Mouse (Mus musculus): ENCODE measurements around the gene Ino80b. TPM values are rescaled to one million over a fixed set of nuclear protein-coding genes. Genes with fewer than 3 reads are reported as not detected.

The Ino80b gene
- polyA plus RNA-seq, 1 experiment, result 26.4 TPM

DNA sequence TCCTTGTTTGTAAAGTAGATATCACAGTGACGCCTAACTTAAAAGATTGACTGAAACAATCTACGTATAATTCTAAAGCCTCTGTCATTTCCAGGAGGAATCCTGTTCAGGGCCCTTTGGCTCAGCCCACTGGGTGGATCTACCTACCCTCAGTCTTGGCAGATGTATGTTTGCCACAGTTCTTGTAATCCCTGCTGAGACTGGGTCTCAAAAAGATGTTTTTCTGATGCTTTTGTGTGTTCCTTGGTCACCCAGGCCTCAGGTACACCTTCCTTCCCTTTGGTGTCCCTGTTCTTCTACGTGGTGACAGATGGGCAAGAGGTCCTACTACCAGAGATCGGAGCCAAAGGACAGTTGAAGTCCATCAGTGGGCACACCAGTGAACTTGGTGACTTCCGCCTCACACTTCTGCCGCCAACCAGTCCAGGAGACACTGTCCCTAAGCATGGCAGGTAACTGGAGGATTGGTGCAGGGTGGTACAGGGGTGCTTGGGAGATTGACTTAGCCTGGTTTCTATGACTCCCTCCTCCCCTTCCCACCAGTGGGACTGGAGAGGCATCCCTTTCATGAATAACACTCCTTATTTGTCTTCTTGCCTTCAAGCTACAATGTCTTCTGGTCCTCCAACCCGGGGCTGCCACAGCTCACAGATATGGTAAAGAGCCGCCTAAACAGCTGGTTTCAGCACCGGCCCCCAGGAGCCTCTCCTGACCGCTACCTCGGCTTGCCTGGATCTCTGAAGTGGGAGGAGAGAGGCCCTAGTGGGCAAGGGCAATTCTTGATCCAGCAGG, 8.7 kb downstream of the Ino80b start:
- H3K9me3 ChIP-seq (ENCODE audit: control insufficient read depth, low read length), result no peaks in the 10 kb centered on the region
- peaks cover 56% of the 10 kb centered on the region for H3K36me3 ChIP-seq (ENCODE audit: control insufficient read depth)
- TF ChIP-seq GATA1 (IDR thresholded peaks at IDR 0.05; ENCODE audit: low read length) (no peak), TAL1 (IDR thresholded peaks at IDR 0.05; ENCODE audit: low read length) (no peak)
- no peaks in the 10 kb centered on the region for H3K27me3 ChIP-seq (ENCODE audit: control insufficient read depth)
- peak overlapping the region; percentile 93 for H3K4me3 ChIP-seq (replicated peaks)
- peaks cover 82% of the 10 kb centered on the region for H3K4me1 ChIP-seq (ENCODE audit: control insufficient read depth)

DNA sequence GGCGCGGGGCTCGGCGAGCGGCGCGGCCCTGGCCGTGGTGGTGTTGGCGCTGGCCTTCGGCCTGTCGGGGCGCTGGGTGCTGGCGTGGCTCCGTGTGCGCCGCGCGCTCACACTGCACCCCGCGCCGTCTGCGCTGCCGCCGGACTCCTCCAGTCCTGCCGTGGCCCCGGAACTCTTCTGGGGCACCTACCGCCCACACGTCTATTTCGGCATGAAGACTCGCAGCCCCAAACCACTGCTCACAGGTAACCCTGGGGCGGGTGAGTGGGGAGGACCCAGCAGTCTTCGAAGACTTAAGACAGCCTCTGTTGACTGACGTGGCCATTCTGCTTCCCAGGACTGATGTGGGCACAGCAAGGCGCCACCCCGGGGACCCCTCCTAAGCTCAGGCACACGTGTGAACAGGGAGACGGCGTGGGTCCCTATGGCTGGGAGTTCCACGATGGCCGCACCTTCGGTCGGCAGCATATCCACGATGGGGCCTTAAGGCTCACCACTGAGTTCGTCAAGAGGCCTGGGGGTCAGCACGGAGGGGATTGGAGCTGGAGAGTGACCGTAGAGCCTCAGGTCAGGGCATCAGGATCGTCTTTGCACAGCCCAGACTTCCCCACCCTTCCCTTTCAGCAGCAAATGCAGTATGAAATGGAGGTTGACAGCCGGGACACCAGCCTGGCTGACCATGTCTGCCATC, 9.4 kb downstream of the Ino80b start:
- H3K4me1 ChIP-seq (ENCODE audit: control insufficient read depth), result peaks cover 86% of the 10 kb centered on the region
- no peaks in the 10 kb centered on the region for H3K27me3 ChIP-seq (ENCODE audit: control insufficient read depth)
- peaks cover 63% of the 10 kb centered on the region for H3K36me3 ChIP-seq (ENCODE audit: control insufficient read depth)
- H3K9me3 ChIP-seq (ENCODE audit: control insufficient read depth, low read length), result no peaks in the 10 kb centered on the region
- peak overlapping the region; percentile 93 for H3K4me3 ChIP-seq (replicated peaks)
- TF ChIP-seq GATA1 (IDR thresholded peaks at IDR 0.05; ENCODE audit: low read length), result no peak
- TF ChIP-seq TAL1 (IDR thresholded peaks at IDR 0.05; ENCODE audit: low read length), result no peak

DNA sequence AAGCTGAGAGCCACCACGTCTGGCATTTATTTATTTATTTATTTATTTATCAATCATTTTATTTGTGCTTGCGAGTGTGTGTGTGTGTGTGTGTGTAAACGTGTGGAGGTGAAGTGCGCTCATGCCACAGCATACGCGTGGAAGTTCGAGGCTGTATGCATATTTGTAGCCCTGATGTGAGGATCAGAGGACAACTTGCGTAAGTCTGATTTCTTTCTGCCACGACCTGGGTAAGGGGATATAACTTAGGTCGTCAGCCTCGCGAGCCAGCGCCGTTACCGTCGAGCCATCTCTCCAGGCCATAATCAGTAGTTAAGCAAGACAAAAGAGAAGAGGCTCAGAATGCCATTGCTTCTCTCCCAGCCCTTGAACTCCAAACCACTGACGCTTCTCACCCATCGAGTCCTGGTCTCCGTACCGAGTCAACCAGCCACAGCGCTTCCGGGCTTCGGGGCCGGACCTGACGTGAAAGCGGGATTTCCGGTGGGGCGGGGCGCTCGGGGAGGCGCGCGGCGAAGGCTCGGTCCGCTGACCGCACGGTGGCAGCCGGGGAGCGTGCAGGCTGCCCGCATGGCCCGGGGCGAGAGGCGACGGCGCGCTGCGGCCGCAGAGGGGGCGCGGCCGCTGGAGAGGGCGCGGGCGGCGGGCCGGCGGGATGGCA, 10.1 kb downstream of the Ino80b start, which contains the start of gene Mogs:
Gene Mogs, plus strand, starts transcription at position 486 of the 661 bp plus-strand sequence.
- peak within 1 kb of the TSS; percentile 93 for H3K4me3 ChIP-seq (replicated peaks)
- TF ChIP-seq GATA1 (IDR thresholded peaks at IDR 0.05; ENCODE audit: low read length) (no peak), TAL1 (IDR thresholded peaks at IDR 0.05; ENCODE audit: low read length) (no peak)
- H3K9me3 ChIP-seq (ENCODE audit: control insufficient read depth, low read length), result no peaks in the 10 kb centered on the region
- peaks cover 69% of the 10 kb centered on the region for H3K36me3 ChIP-seq (ENCODE audit: control insufficient read depth)
- H3K4me1 ChIP-seq (ENCODE audit: control insufficient read depth), result peaks cover 86% of the 10 kb centered on the region
- H3K27me3 ChIP-seq (ENCODE audit: control insufficient read depth), result no peaks in the 10 kb centered on the region

DNA sequence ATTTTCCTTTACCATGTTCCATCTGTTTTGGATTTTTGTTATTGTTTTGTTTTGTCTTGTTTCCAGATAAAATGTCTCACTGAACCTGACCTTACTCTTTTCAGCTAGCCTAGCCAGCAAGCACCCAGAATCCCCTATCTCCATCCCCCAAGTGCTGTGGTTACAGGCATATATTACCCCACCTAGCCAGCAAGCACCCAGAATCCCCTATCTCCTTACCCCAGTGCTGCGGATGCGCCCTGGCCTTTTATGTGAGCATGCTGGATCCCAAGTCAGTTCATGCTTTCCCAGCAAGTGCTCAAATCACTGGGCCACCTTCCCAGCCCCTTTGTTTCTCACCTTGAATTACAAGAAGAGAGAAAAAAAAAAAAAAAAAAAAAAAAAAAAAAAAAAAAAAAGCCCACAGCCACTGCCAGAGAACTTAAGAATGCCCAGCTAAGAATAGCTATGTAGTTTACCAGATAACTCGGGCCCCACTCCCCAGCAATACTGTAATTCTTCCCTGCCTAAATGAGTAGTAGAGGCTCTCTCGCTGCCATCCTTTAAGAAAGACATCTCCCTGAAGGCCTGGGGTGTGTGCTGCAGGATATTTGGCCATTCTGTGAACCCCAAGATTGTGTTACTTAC, 13.6 kb downstream of the Ino80b start:
- Histone ChIP-seq H3K4me3 (replicated peaks) (no peak overlapping the region), H3K4me1 (ENCODE audit: control insufficient read depth) (peaks cover 77% of the 10 kb centered on the region), H3K9me3 (ENCODE audit: control insufficient read depth, low read length) (no peaks in the 10 kb centered on the region), H3K27me3 (ENCODE audit: control insufficient read depth) (no peaks in the 10 kb centered on the region), H3K36me3 (ENCODE audit: control insufficient read depth) (peaks cover 52% of the 10 kb centered on the region)
- TF ChIP-seq GATA1 (IDR thresholded peaks at IDR 0.05; ENCODE audit: low read length) (no peak), TAL1 (IDR thresholded peaks at IDR 0.05; ENCODE audit: low read length) (no peak)

DNA sequence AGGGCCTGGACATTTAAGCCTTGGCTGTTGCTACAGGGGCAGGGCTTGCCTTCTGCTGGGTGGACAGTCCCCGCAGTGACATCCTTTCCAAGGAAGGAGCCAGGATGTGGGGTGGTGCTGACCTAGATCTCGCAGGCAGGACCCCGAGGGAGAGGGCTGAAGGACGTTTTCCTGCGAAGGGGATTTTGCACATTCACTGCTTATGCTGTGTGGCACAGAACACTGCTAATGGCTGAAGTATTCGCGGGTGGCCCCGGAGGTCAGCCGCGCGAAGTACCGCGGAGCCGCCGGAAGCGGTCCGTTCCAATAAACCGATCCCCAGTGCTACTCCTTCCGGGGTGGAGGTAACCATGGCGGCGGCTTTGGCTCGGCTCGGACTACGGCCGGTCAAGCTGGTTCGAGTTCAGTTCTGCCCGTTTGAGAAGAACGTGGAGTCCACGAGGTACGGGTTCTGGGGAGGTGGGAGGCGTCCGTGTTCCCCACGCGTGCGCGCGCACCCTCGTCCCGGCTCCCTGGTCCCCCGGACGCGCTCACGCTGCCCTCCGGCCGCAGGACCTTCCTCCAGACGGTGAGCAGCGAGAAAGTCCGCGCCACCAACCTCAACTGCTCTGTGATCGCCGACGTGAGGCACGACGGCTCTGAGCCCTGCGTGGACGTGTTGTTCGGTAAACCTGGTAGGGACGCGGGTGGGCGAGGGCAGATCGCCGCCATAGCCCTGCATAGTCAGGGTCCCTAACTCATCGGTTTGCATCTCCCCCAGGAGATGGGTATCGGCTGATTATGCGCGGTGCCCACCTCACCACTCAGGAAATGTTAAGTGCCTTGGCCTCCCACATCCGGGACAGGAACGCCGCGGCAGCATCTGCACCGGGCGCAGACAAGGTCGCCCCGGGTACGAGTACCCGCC, 16.2 kb downstream of the Ino80b start, which contains the start of gene Mrpl53:
Gene Mrpl53, plus strand, starts transcription at position 279 of the 907 bp plus-strand sequence.
- peak within 1 kb of the TSS; percentile 68 for H3K4me3 ChIP-seq (replicated peaks)
- no peaks in the 10 kb centered on the region for H3K9me3 ChIP-seq (ENCODE audit: control insufficient read depth, low read length)
- H3K27me3 ChIP-seq (ENCODE audit: control insufficient read depth), result no peaks in the 10 kb centered on the region
- peaks cover 53% of the 10 kb centered on the region for H3K4me1 ChIP-seq (ENCODE audit: control insufficient read depth)
- no peak for TF ChIP-seq GATA1 (IDR thresholded peaks at IDR 0.05; ENCODE audit: low read length)
- TF ChIP-seq TAL1 (IDR thresholded peaks at IDR 0.05; ENCODE audit: low read length), result no peak
- peaks cover 70% of the 10 kb centered on the region for H3K36me3 ChIP-seq (ENCODE audit: control insufficient read depth)

DNA sequence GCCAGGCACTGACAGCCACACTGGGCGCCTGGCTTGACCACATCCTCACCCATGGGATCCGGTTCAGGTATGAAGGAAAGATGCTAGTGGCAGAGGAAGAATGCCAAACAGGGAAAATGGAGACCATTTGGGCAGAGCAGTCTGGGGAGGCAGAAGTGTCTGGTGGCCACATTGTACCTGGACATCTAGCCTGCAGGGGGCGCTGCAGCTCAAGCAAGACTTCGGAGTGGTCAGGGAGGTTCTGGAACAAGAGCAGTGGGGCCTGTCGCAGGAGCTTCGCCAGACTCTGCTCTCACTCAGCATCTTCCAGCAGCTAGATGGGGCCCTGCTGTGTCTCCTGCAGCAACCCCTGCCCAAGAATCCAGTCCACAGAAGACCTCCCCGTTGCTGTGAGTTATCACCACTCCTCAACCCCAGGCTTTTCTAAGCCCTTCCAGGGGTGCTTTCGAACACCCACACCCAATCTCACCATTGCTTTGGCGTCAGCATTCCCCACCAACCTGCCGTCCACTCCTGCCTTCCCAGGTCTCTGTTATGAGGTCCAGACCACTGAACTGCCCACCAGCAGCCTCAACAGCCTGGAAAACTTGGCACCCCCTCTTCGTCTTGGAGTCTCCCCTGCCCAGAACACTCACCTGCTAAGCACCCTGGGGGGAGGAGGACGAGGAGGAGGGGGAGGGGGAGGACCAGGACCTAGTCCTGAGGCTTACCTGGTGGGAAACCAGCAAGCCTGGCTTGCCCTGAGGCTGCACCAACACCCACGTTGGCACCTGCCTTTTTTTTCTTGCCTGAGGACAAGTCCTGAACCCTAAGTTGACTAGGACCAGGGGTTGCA, 17.4 kb downstream of the Ino80b start:
- Histone ChIP-seq H3K27me3 (ENCODE audit: control insufficient read depth) (no peaks in the 10 kb centered on the region), H3K9me3 (ENCODE audit: control insufficient read depth, low read length) (no peaks in the 10 kb centered on the region), H3K36me3 (ENCODE audit: control insufficient read depth) (peaks cover 72% of the 10 kb centered on the region), H3K4me1 (ENCODE audit: control insufficient read depth) (peaks cover 56% of the 10 kb centered on the region), H3K4me3 (replicated peaks) (peak overlapping the region; percentile 68)
- no peak for TF ChIP-seq TAL1 (IDR thresholded peaks at IDR 0.05; ENCODE audit: low read length)
- no peak for TF ChIP-seq GATA1 (IDR thresholded peaks at IDR 0.05; ENCODE audit: low read length)

DNA sequence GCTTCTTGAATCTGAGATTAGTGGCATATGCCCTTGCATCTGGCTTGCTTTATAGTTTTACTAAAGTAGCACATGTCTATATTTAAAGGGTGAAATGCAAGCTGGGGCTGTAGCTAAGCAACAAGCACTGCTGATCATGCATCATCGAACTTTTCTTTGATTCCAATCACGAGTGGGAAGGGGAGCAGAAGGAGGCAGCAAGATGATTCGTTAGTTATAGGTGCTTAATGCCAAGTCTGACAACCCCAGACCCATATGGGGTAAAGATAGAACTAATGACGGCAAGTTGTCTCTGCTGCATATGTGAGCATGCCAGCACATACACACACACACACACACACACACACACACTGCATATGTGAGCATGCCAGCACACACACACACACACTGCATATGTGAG, 21.1 kb downstream of the Ino80b start:
- peaks cover 48% of the 10 kb centered on the region for H3K36me3 ChIP-seq (ENCODE audit: control insufficient read depth)
- no peak overlapping the region for H3K4me3 ChIP-seq (replicated peaks)
- H3K9me3 ChIP-seq (ENCODE audit: control insufficient read depth, low read length), result no peaks in the 10 kb centered on the region
- peaks cover 48% of the 10 kb centered on the region for H3K4me1 ChIP-seq (ENCODE audit: control insufficient read depth)
- H3K27me3 ChIP-seq (ENCODE audit: control insufficient read depth), result peaks cover 6% of the 10 kb centered on the region
- TF ChIP-seq TAL1 (IDR thresholded peaks at IDR 0.05; ENCODE audit: low read length) (no peak), GATA1 (IDR thresholded peaks at IDR 0.05; ENCODE audit: low read length) (no peak)

Data from erythroblast, embryonic 14.5 days (primary cell).